Comparison of ENCODE assay signal across 8 mouse cellular contexts in the genomic region with DNA sequence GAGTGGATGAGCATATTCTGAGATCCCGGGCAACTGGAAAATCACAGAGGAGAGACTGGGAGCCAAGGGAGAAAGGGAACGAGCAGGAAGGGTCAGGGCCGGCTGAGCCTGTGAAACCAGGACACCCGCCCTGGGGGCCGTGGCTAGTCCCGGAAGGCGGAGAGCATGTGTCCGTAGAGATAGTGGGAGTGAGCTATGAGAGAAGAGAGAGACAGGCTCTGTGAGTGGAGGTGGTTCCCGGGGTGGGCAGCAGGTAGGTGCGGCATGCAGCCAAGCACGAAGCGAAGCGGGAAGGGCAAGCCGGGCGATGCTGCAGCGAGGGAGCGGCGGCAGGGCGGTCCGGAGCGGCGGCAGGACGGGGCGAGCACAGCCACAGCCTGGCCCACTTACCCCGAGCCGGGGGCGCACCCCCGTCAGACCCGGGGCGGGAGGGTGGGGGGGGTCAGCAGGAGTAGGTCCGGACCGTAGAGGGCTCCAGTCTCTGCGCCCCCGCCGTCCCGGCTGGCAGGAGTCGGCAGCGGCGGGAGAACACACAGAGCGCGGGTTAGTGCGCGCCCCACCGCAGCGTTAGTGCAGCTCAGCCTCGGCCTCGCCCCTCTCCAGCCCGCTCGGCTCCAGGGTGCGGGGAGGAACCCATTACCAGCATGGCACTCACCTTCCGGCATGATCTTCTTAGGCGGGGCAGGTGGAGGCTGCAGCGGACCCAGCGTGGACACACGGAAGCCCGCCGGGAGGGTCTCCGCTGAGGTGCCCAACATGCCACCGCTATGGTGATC. TPM values are rescaled to one million over a fixed set of nuclear protein-coding genes. Genes with fewer than 3 reads are reported as not detected.
DNase-seq lines count a peak whose midpoint lies in the region; ATAC-seq and TF ChIP-seq lines count a peak whose summit lies in the region.

No protein-coding gene starts in this region.

- no peaks in the 10 kb centered on the region; the same call in 1 of the 2 replicates for H3K9me3 ChIP-seq in intestine, embryonic 16.5 days (ENCODE audit: control insufficient read depth, low read length)
- 0 out of 2 replicates have a peak, but pooled peaks cover 2% of the 10 kb centered on the region for H3K9me3 ChIP-seq in stomach, embryonic 14.5 days (ENCODE audit: control insufficient read depth, low read depth, low read length)

- DNase-seq in lung, adult 2 months, result peak; percentile 28
- no peak for DNase-seq in lung, postnatal 25 days (ENCODE audit: low spot score)
- DNase-seq in cerebellum, adult 2 months, result peak; percentile 59 to 74
- peak; percentile 45 for DNase-seq in gastrocnemius, postnatal 25 days
- peak; percentile 35 for DNase-seq in lung, postnatal 36 days
- DNase-seq in layer of hippocampus, postnatal 14 days (ENCODE audit: low spot score in 2 of 2), result no peak

- peak overlapping the region; percentile 99 for H3K4me2 ChIP-seq in intestine, embryonic 16.5 days (ENCODE audit: low read depth, low read length)
- H3K4me2 ChIP-seq in stomach, embryonic 14.5 days (replicated peaks; ENCODE audit: low read depth, low read length), result peak overlapping the region; percentile 95

- no peak for TF ChIP-seq CTCF in lung, adult 2 months (IDR thresholded peaks at IDR 0.05; ENCODE audit: insufficient read depth, low read length)
- TF ChIP-seq CTCF in cerebellum, adult 2 months (IDR thresholded peaks at IDR 0.05; ENCODE audit: borderline replicate concordance, insufficient read depth, low read depth, low read length), result no peak

- no peaks in the 10 kb centered on the region for H3K27me3 ChIP-seq in cerebellum, adult 2 months (ENCODE audit: control insufficient read depth, insufficient read depth, low read length)
- H3K27me3 ChIP-seq in intestine, embryonic 16.5 days (replicated peaks; ENCODE audit: control insufficient read depth, insufficient read depth, low read length), result 0 out of 2 replicates have a peak, but pooled peaks cover 7% of the 10 kb centered on the region
- H3K27me3 ChIP-seq in stomach, embryonic 14.5 days (ENCODE audit: control insufficient read depth, insufficient read depth, low read length), result 0 out of 2 replicates have a peak, but pooled peaks cover 2% of the 10 kb centered on the region

- no peak for TF ChIP-seq POLR2A in lung, adult 2 months (IDR thresholded peaks at IDR 0.05; ENCODE audit: borderline replicate concordance, extremely low read depth, low read depth, low read length)
- TF ChIP-seq POLR2A in cerebellum, adult 2 months (IDR thresholded peaks at IDR 0.05; ENCODE audit: borderline replicate concordance, insufficient read depth, low read length), result no peak

- peak overlapping the region; percentile 74 for H3K27ac ChIP-seq in cerebellum, adult 2 months (ENCODE audit: insufficient read depth, low read length)
- H3K27ac ChIP-seq in intestine, embryonic 16.5 days (ENCODE audit: low read length), result no peak overlapping the region
- H3K27ac ChIP-seq in stomach, embryonic 14.5 days (ENCODE audit: low read length), result no peak overlapping the region

- peaks cover 7% of the 10 kb centered on the region; the same call in 1 of the 2 replicates for H3K4me1 ChIP-seq in lung, adult 2 months (ENCODE audit: control insufficient read depth, insufficient read depth, low read length)
- H3K4me1 ChIP-seq in cerebellum, adult 2 months (ENCODE audit: control insufficient read depth, insufficient read depth, low read length), result peaks cover 41% of the 10 kb centered on the region
- H3K4me1 ChIP-seq in intestine, embryonic 16.5 days (ENCODE audit: control insufficient read depth, insufficient read depth, low read length), result peaks cover 16% of the 10 kb centered on the region; the same call in 1 of the 2 replicates
- 0 out of 2 replicates have a peak, but pooled peaks cover 7% of the 10 kb centered on the region for H3K4me1 ChIP-seq in stomach, embryonic 14.5 days (ENCODE audit: control insufficient read depth, insufficient read depth, low read length)

- H3K36me3 ChIP-seq in intestine, embryonic 16.5 days (ENCODE audit: control insufficient read depth, insufficient read depth, low read length), result no peaks in the 10 kb centered on the region
- H3K36me3 ChIP-seq in stomach, embryonic 14.5 days (ENCODE audit: control insufficient read depth, insufficient read depth, low read length), result no peaks in the 10 kb centered on the region

- ATAC-seq in intestine, embryonic 16.5 days, result peak; percentile 71
- ATAC-seq in stomach, embryonic 14.5 days (ENCODE audit: insufficient number of reproducible peaks, insufficient read depth, low FRiP score, low read depth), result peak; percentile 60; the same call in 1 of the 2 replicates

- WGBS in lung, adult 2 months, result 4% methylated on average over 58 of the region's 59 CpGs
- 11% methylated on average over 50 of the region's 59 CpGs for WGBS in cerebellum, adult 2 months
- whole genome bisulfite sequencing in intestine, embryonic 16.5 days, result 7% methylated on average over 51 of the region's 59 CpGs
- WGBS in stomach, embryonic 14.5 days, result 10% methylated on average over 54 of the region's 59 CpGs

- H3K9ac ChIP-seq in intestine, embryonic 16.5 days (ENCODE audit: low read depth, low read length), result peak overlapping the region; percentile 75
- H3K9ac ChIP-seq in stomach, embryonic 14.5 days (replicated peaks; ENCODE audit: low read depth, low read length), result peak overlapping the region; percentile 46; the same call in 1 of the 2 replicates

- peak overlapping the region; percentile 74 for H3K4me3 ChIP-seq in lung, adult 2 months (replicated peaks; ENCODE audit: extremely low read depth, low read depth, low read length)
- H3K4me3 ChIP-seq in cerebellum, adult 2 months (replicated peaks; ENCODE audit: insufficient read depth, low read depth, low read length), result no peak overlapping the region
- peak overlapping the region; percentile 59 for H3K4me3 ChIP-seq in intestine, embryonic 16.5 days (ENCODE audit: low read length)
- peak overlapping the region; percentile 49 for H3K4me3 ChIP-seq in stomach, embryonic 14.5 days (ENCODE audit: low read depth, low read length)

RNA-seq across cellular contexts. Expression of a gene that starts 9.0 kb away (rescaled TPM):
- polyA plus RNA-seq in lung, adult 2 months (2012; rRNA removed), result 1.7 TPM in 1 of 2 replicates, not detected in the other
- polyA plus RNA-seq in cerebellum, adult 2 months (2012; rRNA removed), result 0.06 TPM in 1 of 2 replicates, not detected in the other
- total RNA-seq in gastrocnemius, postnatal 25 days (2021), result 10 to 100 TPM; 16.2 to 26.0 TPM
- polyA plus RNA-seq in intestine, embryonic 16.5 days (2015; fragmentation: Nextera tagmentation; extraction: Ambion mirVana), result 0.32 TPM in 2 replicates
- 0.16 and 0.17 TPM in 2 replicates for polyA plus RNA-seq in stomach, embryonic 14.5 days (2014; fragmentation: Nextera tagmentation; extraction: Ambion mirVana)
- total RNA-seq in layer of hippocampus, postnatal 14 days (2021), result not detected

RNA-seq across cellular contexts. Expression of a gene that starts 33.9 kb away (rescaled TPM):
- polyA plus RNA-seq in lung, adult 2 months (2012; rRNA removed), result 7.9 and 11.3 TPM in 2 replicates
- 192 and 220 TPM in 2 replicates for polyA plus RNA-seq in cerebellum, adult 2 months (2012; rRNA removed)
- 1 to 10 TPM in 1 of 2 experiments, under 1 TPM in 1; 0.97 to 1.0 TPM for total RNA-seq in gastrocnemius, postnatal 25 days (2021)
- 4.6 and 4.7 TPM in 2 replicates for polyA plus RNA-seq in intestine, embryonic 16.5 days (2015; fragmentation: Nextera tagmentation; extraction: Ambion mirVana)
- 4.8 and 5.7 TPM in 2 replicates for polyA plus RNA-seq in stomach, embryonic 14.5 days (2014; fragmentation: Nextera tagmentation; extraction: Ambion mirVana)
- total RNA-seq in layer of hippocampus, postnatal 14 days (2021), result 10 to 100 TPM; 82.3 to 86.7 TPM

Comparison
In these comparisons a context has a peak if more than half of its experiments do, and no peak if none do; other contexts are left out.
1. DNase-seq: peak in lung, adult 2 months (single experiment), cerebellum, adult 2 months (2 of 2), gastrocnemius, postnatal 25 days (single experiment) and lung, postnatal 36 days (single experiment); none in lung, postnatal 25 days (single experiment) and layer of hippocampus, postnatal 14 days (0 of 2).
2. RNA of a gene that starts 33.9 kb away (polyA plus RNA-seq): 192 to 220 TPM in cerebellum, adult 2 months; 7.9 to 11.3 TPM in lung, adult 2 months, 4.8 to 5.7 TPM in stomach, embryonic 14.5 days and 4.6 to 4.7 TPM in intestine, embryonic 16.5 days; every median in the first group is over 10 times any median in the second.